ENCODE assay signal across 8 mouse cellular contexts in genomic region chr1:193382435-193382834, GRCm38 (mm10). TPM values are rescaled to one million over a fixed set of nuclear protein-coding genes. Genes with fewer than 3 reads are reported as not detected.
DNase-seq lines count a peak whose midpoint lies in the region; ATAC-seq and TF ChIP-seq lines count a peak whose summit lies in the region.

No protein-coding gene starts in this region.

- peak; percentile 33 for DNase-seq in thymus, adult 2 months
- no peak for DNase-seq in thymus, adult 18-20 months
- peak; percentile 79 for DNase-seq in hindbrain, embryonic 10.5 days (ENCODE audit: low spot score)
- DNase-seq in neural tube, embryonic 11.5 days (ENCODE audit: low spot score): peak; percentile 83
- DNase-seq in urinary bladder, adult 18-20 months (ENCODE audit: low spot score in 2 of 2): no peak
- no peak for DNase-seq in urinary bladder, postnatal 4 days (ENCODE audit: low spot score in 2 of 2)
- no peak for DNase-seq in right cerebral cortex, postnatal 4 days

- TF ChIP-seq POLR2A in thymus, adult 2 months (IDR thresholded peaks at IDR 0.05; ENCODE audit: control insufficient read depth, extremely low read depth, insufficient read depth, low read length, poor library complexity): no peak

- no peak for TF ChIP-seq CTCF in thymus, adult 2 months (IDR thresholded peaks at IDR 0.05; ENCODE audit: borderline replicate concordance, control insufficient read depth, extremely low read depth, insufficient read depth, low read length, poor library complexity)

- H3K27ac ChIP-seq in thymus, adult 2 months (ENCODE audit: control insufficient read depth, insufficient read depth, low read length): no peak overlapping the region
- peak overlapping the region; percentile 86 for H3K27ac ChIP-seq in hindbrain, embryonic 10.5 days
- H3K27ac ChIP-seq in limb, embryonic 15.5 days: peak overlapping the region; percentile 77
- peak overlapping the region; percentile 3; the same call in 1 of the 2 replicates for H3K27ac ChIP-seq in neural tube, embryonic 11.5 days (ENCODE audit: low read depth, low read length)

- WGBS in thymus, adult 2 months: 15% methylated on average over 8 of the region's 8 CpGs
- under 1% methylated on average over 8 of the region's 8 CpGs for WGBS in hindbrain, embryonic 10.5 days
- WGBS in limb, embryonic 15.5 days: 1% methylated on average over 8 of the region's 8 CpGs
- WGBS in neural tube, embryonic 11.5 days: 1% methylated on average over 8 of the region's 8 CpGs

- no peaks in the 10 kb centered on the region for H3K9me3 ChIP-seq in hindbrain, embryonic 10.5 days
- no peaks in the 10 kb centered on the region for H3K9me3 ChIP-seq in limb, embryonic 15.5 days
- no peaks in the 10 kb centered on the region for H3K9me3 ChIP-seq in neural tube, embryonic 11.5 days (ENCODE audit: control insufficient read depth, low read length)

- peak overlapping the region; percentile 35 for H3K4me3 ChIP-seq in thymus, adult 2 months (ENCODE audit: control insufficient read depth, insufficient read depth, low read length)
- H3K4me3 ChIP-seq in hindbrain, embryonic 10.5 days: peak overlapping the region; percentile 51
- H3K4me3 ChIP-seq in limb, embryonic 15.5 days: peak overlapping the region; percentile 33
- H3K4me3 ChIP-seq in neural tube, embryonic 11.5 days (ENCODE audit: low read depth, low read length): peak overlapping the region; percentile 10; the same call in 1 of the 2 replicates

- H3K4me2 ChIP-seq in limb, embryonic 15.5 days: peak overlapping the region; percentile 55
- H3K4me2 ChIP-seq in neural tube, embryonic 11.5 days (ENCODE audit: low read depth): peak overlapping the region; percentile 39

- H3K4me1 ChIP-seq in thymus, adult 2 months (replicated peaks; ENCODE audit: control insufficient read depth, insufficient read depth, low read length): peaks cover 4% of the 10 kb centered on the region
- H3K4me1 ChIP-seq in hindbrain, embryonic 10.5 days (replicated peaks): peaks cover 35% of the 10 kb centered on the region
- peaks cover 25% of the 10 kb centered on the region for H3K4me1 ChIP-seq in limb, embryonic 15.5 days
- H3K4me1 ChIP-seq in neural tube, embryonic 11.5 days (ENCODE audit: control insufficient read depth, insufficient read depth, low read length): peaks cover 17% of the 10 kb centered on the region

- H3K9ac ChIP-seq in limb, embryonic 15.5 days: no peak overlapping the region
- peak overlapping the region; percentile 9; the same call in 1 of the 2 replicates for H3K9ac ChIP-seq in neural tube, embryonic 11.5 days (ENCODE audit: low read length)

- ATAC-seq in limb, embryonic 15.5 days (ENCODE audit: insufficient number of reproducible peaks, low FRiP score, low TSS enrichment, low read depth): peak; percentile 64; the same call in 1 of the 2 replicates
- ATAC-seq in neural tube, embryonic 11.5 days (ENCODE audit: insufficient read depth, low FRiP score, low TSS enrichment): peak; percentile 78

- H3K36me3 ChIP-seq in thymus, adult 2 months (ENCODE audit: control insufficient read depth, insufficient read depth, low read length): no peaks in the 10 kb centered on the region
- H3K36me3 ChIP-seq in hindbrain, embryonic 10.5 days: no peaks in the 10 kb centered on the region
- no peaks in the 10 kb centered on the region for H3K36me3 ChIP-seq in limb, embryonic 15.5 days
- H3K36me3 ChIP-seq in neural tube, embryonic 11.5 days (ENCODE audit: control insufficient read depth, insufficient read depth, low read length): no peaks in the 10 kb centered on the region

- no peaks in the 10 kb centered on the region for H3K27me3 ChIP-seq in thymus, adult 2 months (ENCODE audit: control insufficient read depth, insufficient read depth, low read length)
- peaks cover 8% of the 10 kb centered on the region; the same call in 1 of the 2 replicates for H3K27me3 ChIP-seq in hindbrain, embryonic 10.5 days (ENCODE audit: insufficient read depth, poor library complexity, severe bottlenecking)
- H3K27me3 ChIP-seq in limb, embryonic 15.5 days: no peaks in the 10 kb centered on the region
- H3K27me3 ChIP-seq in neural tube, embryonic 11.5 days (ENCODE audit: control insufficient read depth, insufficient read depth, low read length): no peaks in the 10 kb centered on the region

RNA-seq across cellular contexts. Expression of gene Camk1g, which starts 12.3 kb away (rescaled TPM):
- 2.9 and 3.4 TPM in 2 replicates for polyA plus RNA-seq in thymus, adult 2 months (2012; rRNA removed)
- 11.8 and 15.5 TPM in 2 replicates for polyA plus RNA-seq in hindbrain, embryonic 10.5 days (2016; fragmentation: Nextera tagmentation; extraction: Ambion mirVana)
- polyA plus RNA-seq in limb, embryonic 15.5 days (2015; fragmentation: Nextera tagmentation; extraction: Ambion mirVana): 7.4 and 7.8 TPM in 2 replicates
- 12.4 and 13.3 TPM in 2 replicates for polyA plus RNA-seq in neural tube, embryonic 11.5 days (2014; fragmentation: Nextera tagmentation; extraction: Ambion mirVana)

Comparison
In these comparisons a context has a peak if more than half of its experiments do, and no peak if none do; other contexts are left out.
1. DNase-seq: peak in thymus, adult 2 months (single experiment), hindbrain, embryonic 10.5 days (single experiment) and neural tube, embryonic 11.5 days (single experiment); none in thymus, adult 18-20 months (0 of 2), urinary bladder, adult 18-20 months (0 of 2), urinary bladder, postnatal 4 days (0 of 2) and right cerebral cortex, postnatal 4 days (single experiment).
2. Peak in every context shown above with its lines, with median percentiles within 50 percentile points of each other: H3K4me3 ChIP-seq.